Mouse (Mus musculus): Measurements from ENCODE around the gene Spata31d1b. TPM values are rescaled to one million over a fixed set of nuclear protein-coding genes. Genes with fewer than 3 reads are reported as not detected.

The Spata31d1b gene
- total and polyA plus RNA-seq, 3 experiments, result not detected

GRCm38 (mm10) chr13:59726139-59726867 is 14.2 kb downstream of the Spata31d1b start:
- Histone ChIP-seq H3K27ac (ENCODE audit: control insufficient read depth, low read depth, low read length) (no peak overlapping the region), H3K4me3 (ENCODE audit: control insufficient read depth in 1 of 2, insufficient read depth in 1 of 2, low read depth in 2 of 2, low read length in 2 of 2) (no peak overlapping the region), H3K27me3 (ENCODE audit: control insufficient read depth in 1 of 2, insufficient read depth in 2 of 2, low read length in 2 of 2) (no peaks in the 10 kb centered on the region), H3K9me3 (replicated peaks; ENCODE audit: insufficient read depth, low read length) (no peaks in the 10 kb centered on the region), H3K4me1 (ENCODE audit: control insufficient read depth in 1 of 2, insufficient read depth in 2 of 2, low read length in 2 of 2) (no peaks in the 10 kb centered on the region; a peak in 1 of 4 replicates), H3K79me2 (ENCODE audit: control insufficient read depth, insufficient read depth, low read length, poor library complexity) (no peaks in the 10 kb centered on the region), H3K36me3 (ENCODE audit: control insufficient read depth in 1 of 2, insufficient read depth in 2 of 2, low read length in 2 of 2) (no peaks in the 10 kb centered on the region), H3K9ac (ENCODE audit: control insufficient read depth, low read depth, low read length, poor library complexity, severe bottlenecking) (no peak overlapping the region)
- DNase-seq (ENCODE audit: low read depth, low spot score), result no peak
- TF ChIP-seq KAT2A (conservative IDR thresholded peaks at IDR 0.05; ENCODE audit: low read depth, low read length) (no peak), TCF12 (IDR thresholded peaks at IDR 0.05; ENCODE audit: low read depth, low read length) (no peak), NRF1 (IDR thresholded peaks at IDR 0.05; ENCODE audit: insufficient read depth, low read depth, low read length, poor library complexity, severe bottlenecking) (no peak), HCFC1 (IDR thresholded peaks at IDR 0.05; ENCODE audit: low read depth, low read length) (no peak), ELF1 (IDR thresholded peaks at IDR 0.05; ENCODE audit: low read depth, low read length) (no peak), ZNF384 (IDR thresholded peaks at IDR 0.05; ENCODE audit: low read depth, low read length) (no peak), ZKSCAN1 (IDR thresholded peaks at IDR 0.05; ENCODE audit: low read depth, low read length) (no peak), EP300 (IDR thresholded peaks at IDR 0.05; ENCODE audit: low read depth in 1 of 2, low read length in 2 of 2) (no peak)

GRCm38 (mm10) chr13:59728378-59729093 is 16.5 kb downstream of the Spata31d1b start:
- peak; percentile 90 for DNase-seq (ENCODE audit: low read depth, low spot score)
- TF ChIP-seq USF1 (IDR thresholded peaks at IDR 0.05; ENCODE audit: low read depth, low read length), result no peak
- no peak for TF ChIP-seq E2F4 (IDR thresholded peaks at IDR 0.05; ENCODE audit: borderline replicate concordance, low read depth, low read length)
- TF ChIP-seq RAD21 (IDR thresholded peaks at IDR 0.05; ENCODE audit: low read depth, low read length), result peak; percentile 98
- no peak for TF ChIP-seq MXI1 (IDR thresholded peaks at IDR 0.05; ENCODE audit: low read depth, low read length)
- peak; percentile 93 to 97 (median 97) for TF ChIP-seq CTCF (IDR thresholded peaks at IDR 0.05 in 2 of 3, conservative IDR thresholded peaks at IDR 0.05 in 1 of 3; ENCODE audit: control insufficient read depth in 1 of 3, insufficient read depth in 1 of 3, low read depth in 2 of 3, low read length in 3 of 3, poor library complexity in 1 of 3, severe bottlenecking in 1 of 3)
- peak; percentile 89 for TF ChIP-seq SMC3 (IDR thresholded peaks at IDR 0.05; ENCODE audit: low read depth, low read length)
- no peak for TF ChIP-seq POLR2AphosphoS5 (IDR thresholded peaks at IDR 0.05; ENCODE audit: borderline replicate concordance, low read depth, low read length)
- TF ChIP-seq ZC3H11A (IDR thresholded peaks at IDR 0.05; ENCODE audit: low read depth, low read length), result peak; percentile 89
- no peak for TF ChIP-seq UBTF (IDR thresholded peaks at IDR 0.05; ENCODE audit: borderline replicate concordance, insufficient read depth, low read depth, low read length)
- no peak for TF ChIP-seq EP300 (IDR thresholded peaks at IDR 0.05; ENCODE audit: low read depth in 1 of 2, low read length in 2 of 2)
- no peak for TF ChIP-seq NELFE (IDR thresholded peaks at IDR 0.05; ENCODE audit: low read depth, low read length)
- no peak overlapping the region for H3K27ac ChIP-seq (ENCODE audit: control insufficient read depth, low read depth, low read length)
- no peaks in the 10 kb centered on the region for H3K79me2 ChIP-seq (ENCODE audit: control insufficient read depth, insufficient read depth, low read length, poor library complexity)
- no peaks in the 10 kb centered on the region for H3K9me3 ChIP-seq (replicated peaks; ENCODE audit: insufficient read depth, low read length)
- no peak overlapping the region for H3K4me3 ChIP-seq (ENCODE audit: control insufficient read depth in 1 of 2, insufficient read depth in 1 of 2, low read depth in 2 of 2, low read length in 2 of 2)
- no peaks in the 10 kb centered on the region for H3K36me3 ChIP-seq (ENCODE audit: control insufficient read depth in 1 of 2, insufficient read depth in 2 of 2, low read length in 2 of 2)
- H3K4me1 ChIP-seq (ENCODE audit: control insufficient read depth in 1 of 2, insufficient read depth in 2 of 2, low read length in 2 of 2), result peaks cover 0 to 2% of the 10 kb centered on the region in 2 experiments; a peak in 1 of 4 replicates
- H3K9ac ChIP-seq (ENCODE audit: control insufficient read depth, low read depth, low read length, poor library complexity, severe bottlenecking), result 0 out of 2 replicates have a peak overlapping the region, but pooled peaks have one; percentile 16
- H3K27me3 ChIP-seq (ENCODE audit: control insufficient read depth in 1 of 2, insufficient read depth in 2 of 2, low read length in 2 of 2), result no peaks in the 10 kb centered on the region
